Mouse (Mus musculus) bone marrow macrophage, adult 2 months (primary cell): ENCODE data around the gene Ankrd36.

Source experiments
- CTCF ChIP-seq: IDR thresholded peaks from 2 replicates; pipeline ENCODE4 v1.5.1; 2012; ENCODE audit warnings: low read depth, mild to moderate bottlenecking, low read length, moderate library complexity
- POLR2A ChIP-seq: IDR thresholded peaks from 2 replicates; pipeline ENCODE4 v1.6.1; 2012; ENCODE audit warnings: mild to moderate bottlenecking, low read depth, low read length, borderline replicate concordance

DNA sequence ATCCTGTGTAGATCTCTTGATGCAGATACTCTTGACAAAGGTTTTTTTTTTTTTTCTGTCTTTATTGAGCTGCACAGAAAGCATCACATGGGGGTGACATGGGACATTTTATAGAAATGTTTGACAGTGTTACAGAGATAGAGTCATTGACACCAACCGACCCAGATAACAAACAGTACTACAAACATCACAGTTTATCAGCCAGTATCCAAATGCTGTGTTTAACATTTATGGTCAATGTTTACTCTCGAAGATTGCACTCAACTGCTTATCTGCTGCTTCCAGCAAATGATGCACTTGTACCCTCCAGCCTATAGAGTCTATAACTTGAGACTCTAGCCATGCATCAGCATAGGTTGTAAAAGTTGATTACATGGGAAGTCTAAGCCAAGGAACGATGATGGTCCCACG lies 25.9 kb downstream of the Ankrd36 start:
- TF ChIP-seq CTCF, result no peak
- TF ChIP-seq POLR2A, result no peak
